Mouse (Mus musculus): ENCODE results near the gene Zfp580.

Gene Zfp580

GRCm38 (mm10) chr7:5033818-5034217 lies 17.5 kb upstream of the Zfp580 start, which contains the start of gene 4632433K11Rik:
Gene 4632433K11Rik, plus strand, starts transcription at chr7:5034118.
- no peak for DNase-seq (ENCODE audit: extremely low read depth, low read depth)

GRCm38 (mm10) chr7:5035628-5036027 lies 15.7 kb upstream of the Zfp580 start:
- DNase-seq (ENCODE audit: extremely low read depth, low read depth) = no peak

GRCm38 (mm10) chr7:5036136-5036535 lies 15.2 kb upstream of the Zfp580 start:
- no peak for DNase-seq (ENCODE audit: extremely low read depth, low read depth)

GRCm38 (mm10) chr7:5037026-5037425 lies 14.3 kb upstream of the Zfp580 start:
- DNase-seq (ENCODE audit: extremely low read depth, low read depth) = no peak

GRCm38 (mm10) chr7:5037467-5037866 lies 13.9 kb upstream of the Zfp580 start:
- DNase-seq (ENCODE audit: extremely low read depth, low read depth) = no peak

- DNase-seq (ENCODE audit: extremely low read depth, low read depth) = peak; percentile 76
Observed at GRCm38 (mm10) chr7:5038109-5038732, 13.1 kb upstream of the Zfp580 start, which contains the start of gene Zfp784. Gene Zfp784, minus strand, starts transcription at chr7:5038446.

- DNase-seq (ENCODE audit: extremely low read depth, low read depth) = no peak
Observed at GRCm38 (mm10) chr7:5038940-5039339, 12.4 kb upstream of the Zfp580 start.

- no peak for DNase-seq (ENCODE audit: extremely low read depth, low read depth)
Observed at GRCm38 (mm10) chr7:5044981-5045380, 6.4 kb upstream of the Zfp580 start.

GRCm38 (mm10) chr7:5046112-5046511 lies 5.2 kb upstream of the Zfp580 start:
- no peak for DNase-seq (ENCODE audit: extremely low read depth, low read depth)

GRCm38 (mm10) chr7:5047313-5047712 lies 4.0 kb upstream of the Zfp580 start:
- DNase-seq (ENCODE audit: extremely low read depth, low read depth) = no peak

- DNase-seq (ENCODE audit: extremely low read depth, low read depth) = no peak
Observed at GRCm38 (mm10) chr7:5052438-5052837, 1.1 kb downstream of the Zfp580 start.

GRCm38 (mm10) chr7:5052931-5053343 lies 1.6 kb downstream of the Zfp580 start:
- DNase-seq (ENCODE audit: extremely low read depth, low read depth) = no peak

GRCm38 (mm10) chr7:5053456-5054179 lies 2.3 kb downstream of the Zfp580 start:
- no peak for DNase-seq (ENCODE audit: extremely low read depth, low read depth)

GRCm38 (mm10) chr7:5056651-5057263 lies 5.4 kb downstream of the Zfp580 start:
- no peak for DNase-seq (ENCODE audit: extremely low read depth, low read depth)

- no peak for DNase-seq (ENCODE audit: extremely low read depth, low read depth)
Observed at GRCm38 (mm10) chr7:5057381-5057780, 6.0 kb downstream of the Zfp580 start.

GRCm38 (mm10) chr7:5057804-5058203 lies 6.5 kb downstream of the Zfp580 start:
- no peak for DNase-seq (ENCODE audit: extremely low read depth, low read depth)

GRCm38 (mm10) chr7:5058631-5059030 lies 7.3 kb downstream of the Zfp580 start:
- no peak for DNase-seq (ENCODE audit: extremely low read depth, low read depth)

- no peak for DNase-seq (ENCODE audit: extremely low read depth, low read depth)
Observed at GRCm38 (mm10) chr7:5059421-5059820, 8.1 kb downstream of the Zfp580 start.

GRCm38 (mm10) chr7:5060239-5060731 lies 8.9 kb downstream of the Zfp580 start:
- no peak for DNase-seq (ENCODE audit: extremely low read depth, low read depth)

- peak; percentile 91 for DNase-seq (ENCODE audit: extremely low read depth, low read depth)
Observed at GRCm38 (mm10) chr7:5060944-5061773, 9.8 kb downstream of the Zfp580 start.

- no peak for DNase-seq (ENCODE audit: extremely low read depth, low read depth)
Observed at GRCm38 (mm10) chr7:5061774-5062359, 10.5 kb downstream of the Zfp580 start, which contains the start of gene U2af2. Gene U2af2, plus strand, starts transcription at chr7:5062143.
